Mouse (Mus musculus) myocyte (in vitro differentiated cells): Measurements from ENCODE around the gene 2510039O18Rik. TPM values are rescaled to one million over a fixed set of nuclear protein-coding genes. Genes with fewer than 3 reads are reported as not detected.

Source experiments
- H3K27me3 ChIP-seq: one replicate; pipeline ENCODE4 v1.6.1; 2011; ENCODE audit not compliant: control insufficient read depth, insufficient read depth, insufficient read length
- H3K36me3 ChIP-seq: one replicate; pipeline ENCODE4 v1.6.1; 2011; ENCODE audit not compliant: control insufficient read depth, insufficient read depth
- H3K4me2 ChIP-seq: one replicate; pipeline ENCODE4 v1.6.1; 2011; ENCODE audit warnings: low read depth, control low read depth
- H3K4me3 ChIP-seq: one replicate; pipeline ENCODE4 v1.5.1; 2011; ENCODE audit warnings: mild to moderate bottlenecking, control low read depth, moderate library complexity
- H3K79me2 ChIP-seq: one replicate; pipeline ENCODE4 v1.6.1; 2011; ENCODE audit not compliant: control insufficient read depth, insufficient read depth
- H3ac ChIP-seq: one replicate; pipeline ENCODE4 v1.6.1; 2011; ENCODE audit not compliant: control insufficient read depth, insufficient read length
- CEBPB ChIP-seq: IDR thresholded peaks from 2 replicates; pipeline ENCODE4 v1.6.1; 2011; ENCODE audit warnings: mild to moderate bottlenecking, moderate library complexity; ENCODE audit not compliant: poor library complexity, insufficient read depth, severe bottlenecking
- E2F4 ChIP-seq: IDR thresholded peaks from one replicate; pipeline ENCODE4 v1.6.1; 2011; ENCODE audit warnings: mild to moderate bottlenecking, control low read depth, moderate library complexity; ENCODE audit not compliant: insufficient read depth
- MAX ChIP-seq: IDR thresholded peaks from one replicate; pipeline ENCODE4 v1.6.1; 2011; ENCODE audit warnings: low read depth, mild to moderate bottlenecking, control low read depth
- MYOD1 ChIP-seq, 3 experiments: IDR thresholded peaks; one replicate each; pipeline ENCODE4 v1.6.1; 2011; ENCODE audit warnings: control low read depth in 2 of 3, low read depth in 2 of 3, mild to moderate bottlenecking in 2 of 3, moderate library complexity in 1 of 3; ENCODE audit not compliant: insufficient read length in 2 of 3, control insufficient read depth in 1 of 3
- MYOG ChIP-seq, 3 experiments: IDR thresholded peaks; one replicate each; pipeline ENCODE4 v1.6.1; 2011; ENCODE audit warnings: control low read depth in 2 of 3, low read depth in 2 of 3, mild to moderate bottlenecking in 2 of 3; ENCODE audit not compliant: insufficient read length in 2 of 3, control insufficient read depth in 1 of 3, insufficient read depth in 1 of 3
- POLR2A ChIP-seq: IDR thresholded peaks from one replicate; pipeline ENCODE4 v1.6.1; 2011; ENCODE audit warnings: low read depth, mild to moderate bottlenecking, control low read depth, moderate library complexity; ENCODE audit not compliant: insufficient read length
- POLR2AphosphoS2 ChIP-seq: IDR thresholded peaks from one replicate; pipeline ENCODE4 v1.6.1; 2011; ENCODE audit warnings: low read depth, control low read depth; ENCODE audit not compliant: insufficient read length
- REST ChIP-seq: IDR thresholded peaks from one replicate; pipeline ENCODE4 v1.6.1; 2011; ENCODE audit warnings: mild to moderate bottlenecking, control low read depth, moderate library complexity; ENCODE audit not compliant: insufficient read depth, insufficient read length
- SRF ChIP-seq: IDR thresholded peaks from one replicate; pipeline ENCODE4 v1.6.1; 2011; ENCODE audit warnings: low read depth; ENCODE audit not compliant: control insufficient read depth, insufficient read length
- TCF12 ChIP-seq: IDR thresholded peaks from one replicate; pipeline ENCODE4 v1.6.1; 2011; ENCODE audit warnings: mild to moderate bottlenecking, control low read depth; ENCODE audit not compliant: poor library complexity, insufficient read depth, severe bottlenecking
- TCF3 ChIP-seq: IDR thresholded peaks from one replicate; pipeline ENCODE4 v1.6.1; 2011; ENCODE audit warnings: low read depth, control low read depth; ENCODE audit not compliant: insufficient read length
- USF1 ChIP-seq: IDR thresholded peaks from one replicate; pipeline ENCODE4 v1.6.1; 2011; ENCODE audit warnings: low read depth, mild to moderate bottlenecking, control low read depth, moderate library complexity
- polyA plus RNA-seq: library from polyadenylated mRNA; unstranded; fragments of >200 nt; fragmentation: generic; extraction: Trizol; gene quantifications from one replicate; pipeline ENCODE4 v1.2.1, GENCODE M21; 2012; ENCODE audit warnings: missing spikeins

2510039O18Rik gene
- polyA plus RNA-seq, 1 experiment, result 49.9 TPM

DNA sequence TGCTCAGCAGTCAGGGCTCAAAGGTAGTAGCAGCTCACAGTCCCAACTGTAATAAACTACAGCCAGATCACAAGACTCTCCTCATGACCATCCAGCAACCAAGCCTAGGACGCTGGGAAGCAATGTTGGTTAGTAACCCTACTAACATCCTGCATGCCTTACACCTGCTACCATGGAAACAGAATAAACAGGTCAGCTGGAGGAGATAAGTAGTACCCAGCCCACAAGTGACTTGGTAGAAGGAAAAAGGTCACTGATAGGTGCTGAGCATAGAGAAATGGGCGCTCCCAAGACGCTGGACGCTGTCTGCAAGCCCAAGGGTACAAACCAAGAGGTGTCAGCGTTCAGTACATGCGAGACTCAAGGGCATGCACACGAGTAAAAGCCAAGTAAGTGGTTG lies 40.2 kb upstream of the 2510039O18Rik start:
- no peak overlapping the region for H3K4me3 ChIP-seq
- no peaks in the 10 kb centered on the region for H3K27me3 ChIP-seq
- TF ChIP-seq POLR2AphosphoS2 (no peak), MAX (no peak), REST (no peak), POLR2A (no peak), MYOD1 (IDR thresholded peaks at IDR 0.05; ENCODE audit: control insufficient read depth in 1 of 3, insufficient read length in 2 of 3, low read depth in 2 of 3) (no peak), USF1 (no peak)
- peaks cover 34% of the 10 kb centered on the region for H3K79me2 ChIP-seq
- no peak overlapping the region for H3K4me2 ChIP-seq
- no peak overlapping the region for H3ac ChIP-seq
- peaks cover 40% of the 10 kb centered on the region for H3K36me3 ChIP-seq

DNA sequence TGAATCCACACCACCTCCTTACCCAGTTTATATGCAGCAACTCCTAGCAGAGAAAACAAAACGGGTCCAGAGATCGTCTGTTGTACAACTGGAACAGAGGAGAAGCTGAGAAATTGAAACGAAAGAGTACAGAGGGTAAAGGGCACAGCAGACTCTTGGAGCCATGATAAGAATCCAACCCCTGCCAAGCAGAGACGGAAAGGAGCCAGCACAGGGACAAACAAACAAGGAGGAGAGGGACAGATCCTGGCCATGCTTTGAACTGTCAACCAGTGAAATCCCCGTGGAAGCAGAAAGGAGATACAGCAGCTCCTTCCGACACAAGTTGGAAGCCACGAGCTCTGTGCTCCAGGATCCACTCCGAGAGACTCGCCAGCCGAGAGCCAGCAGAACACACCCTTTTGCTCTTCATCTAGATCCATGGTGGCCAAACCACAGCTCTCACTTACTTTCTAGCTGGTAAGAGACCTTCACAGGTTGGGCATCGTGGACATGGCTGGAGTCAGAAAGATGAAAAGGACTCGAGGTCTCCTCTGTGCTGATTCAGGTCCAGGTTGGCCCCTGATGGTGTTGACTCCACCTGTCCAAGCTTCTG lies 37.7 kb upstream of the 2510039O18Rik start:
- Histone ChIP-seq H3K36me3 (peaks cover 25% of the 10 kb centered on the region), H3K4me3 (peak overlapping the region; percentile 52), H3K79me2 (peaks cover 34% of the 10 kb centered on the region), H3K27me3 (no peaks in the 10 kb centered on the region), H3K4me2 (peak overlapping the region; percentile 71), H3ac (no peak overlapping the region)
- TF ChIP-seq E2F4, result no peak
- no peak for TF ChIP-seq MYOD1 (IDR thresholded peaks at IDR 0.05; ENCODE audit: control insufficient read depth in 1 of 3, insufficient read length in 2 of 3, low read depth in 2 of 3)
- no peak for TF ChIP-seq POLR2A
- TF ChIP-seq TCF3, result no peak
- no peak for TF ChIP-seq CEBPB

DNA sequence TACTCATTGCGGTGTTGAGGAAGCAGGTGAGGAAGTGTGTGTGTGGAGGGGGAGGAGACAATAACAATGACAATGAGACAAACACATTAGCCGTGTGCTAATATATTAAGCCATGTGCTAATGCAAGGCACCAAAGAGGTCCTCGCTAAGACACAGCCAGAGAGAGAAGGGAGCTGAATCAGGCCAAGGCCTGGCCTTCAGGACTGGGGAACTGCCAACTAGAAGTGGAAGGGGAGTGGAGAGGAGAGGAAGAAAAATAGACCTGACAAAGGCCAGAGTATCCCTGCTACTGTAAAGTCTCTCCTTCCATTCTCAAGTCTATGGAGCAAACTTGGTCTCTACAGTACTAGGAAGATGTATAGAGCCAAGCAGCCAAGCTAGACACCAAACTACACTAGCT lies 37.1 kb upstream of the 2510039O18Rik start:
- peak overlapping the region; percentile 71 for H3K4me2 ChIP-seq

DNA sequence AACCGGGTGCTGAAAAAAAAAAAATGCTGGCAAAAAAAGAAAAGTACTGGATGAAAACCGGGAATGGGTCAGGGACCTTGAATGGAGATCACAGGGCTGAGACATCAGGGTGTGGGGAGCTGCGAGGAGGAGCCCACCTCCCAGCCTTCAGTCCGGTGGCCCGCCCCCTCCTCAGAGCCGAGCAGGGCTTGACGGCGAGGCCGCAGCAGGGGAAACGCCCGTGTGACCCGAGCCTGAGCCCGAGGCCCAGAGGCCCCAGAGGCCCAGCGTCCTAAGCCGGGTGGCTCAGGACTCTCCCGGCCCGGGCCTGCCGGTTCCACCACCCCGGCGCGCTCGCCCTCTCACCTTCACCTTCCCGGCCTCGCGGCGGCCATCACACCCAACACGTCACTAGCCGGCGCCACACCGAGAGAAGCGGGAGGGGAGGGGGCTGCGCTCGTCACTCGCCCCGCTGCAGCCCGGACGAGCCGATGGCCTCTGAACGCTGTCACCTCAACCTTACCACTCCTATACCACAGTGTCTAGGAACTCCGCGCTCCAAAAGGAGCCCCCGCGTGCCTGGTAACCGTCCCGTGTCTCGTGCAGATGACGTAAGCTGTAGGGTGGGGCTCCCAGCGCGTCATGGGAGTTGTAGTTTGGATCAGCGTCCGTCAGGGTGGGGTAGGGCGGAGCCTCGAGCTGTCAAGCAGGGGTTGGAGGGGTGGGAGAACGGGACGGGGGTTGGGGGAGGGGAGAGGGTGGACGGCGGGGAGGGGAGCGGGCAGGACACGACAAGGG lies 36.2 kb upstream of the 2510039O18Rik start, which contains the start of gene Mfn2:
Gene Mfn2 (minus strand): TSS at position 392 of the 777 bp plus-strand sequence.
- Histone ChIP-seq H3K4me3 (peak within 1 kb of the TSS; percentile 52), H3K79me2 (peaks cover 31% of the 10 kb centered on the region), H3ac (peak within 1 kb of the TSS; percentile 96), H3K27me3 (no peaks in the 10 kb centered on the region), H3K4me2 (peak within 1 kb of the TSS; percentile 84), H3K36me3 (peaks cover 13% of the 10 kb centered on the region)
- TF ChIP-seq POLR2A, result peak; percentile 60
- peak; percentile 81 for TF ChIP-seq SRF
- TF ChIP-seq POLR2AphosphoS2, result peak; percentile 44
- TF ChIP-seq MYOD1 (IDR thresholded peaks at IDR 0.05; ENCODE audit: control insufficient read depth in 1 of 3, insufficient read length in 2 of 3, low read depth in 2 of 3), result no peak

More for the DNA sequence above, 37.1 kb upstream of the 2510039O18Rik start:
- Histone ChIP-seq H3ac (peak overlapping the region; percentile 96), H3K4me3 (peak overlapping the region; percentile 52), H3K79me2 (peaks cover 34% of the 10 kb centered on the region), H3K36me3 (peaks cover 19% of the 10 kb centered on the region), H3K27me3 (no peaks in the 10 kb centered on the region)
- TF ChIP-seq CEBPB, result no peak
- no peak for TF ChIP-seq POLR2A
- no peak for TF ChIP-seq E2F4
- TF ChIP-seq USF1, result no peak

DNA sequence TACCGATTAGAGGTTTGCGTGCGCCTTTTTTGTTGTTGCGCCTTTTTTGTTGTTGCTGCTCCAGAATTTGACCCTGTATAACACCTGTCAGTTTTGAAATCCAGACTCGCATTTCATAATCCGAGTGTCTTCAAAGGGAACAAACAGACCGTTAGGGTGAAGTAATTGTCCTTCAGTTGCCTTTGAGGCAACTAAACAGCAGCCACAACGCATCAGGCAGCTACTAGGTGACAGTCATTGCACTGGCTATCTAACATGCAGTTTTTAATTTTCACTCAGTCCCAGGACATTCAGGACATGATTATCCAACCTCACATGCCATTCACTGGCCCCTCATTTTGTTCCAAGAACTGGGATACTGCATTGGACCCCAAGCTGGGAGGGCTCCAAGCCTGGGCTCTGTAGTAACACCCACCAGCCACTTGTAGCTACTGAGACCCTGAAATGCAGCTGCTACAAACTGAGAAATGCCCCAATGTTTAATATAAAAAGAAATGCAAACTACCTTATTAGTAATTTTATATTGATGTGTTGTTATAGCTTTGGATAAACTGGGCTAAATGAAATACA lies 35.5 kb upstream of the 2510039O18Rik start:
- Histone ChIP-seq H3K79me2 (peaks cover 25% of the 10 kb centered on the region), H3K4me2 (peak overlapping the region; percentile 84), H3K36me3 (peaks cover 7% of the 10 kb centered on the region)

More for the DNA sequence above, 35.5 kb upstream of the 2510039O18Rik start:
- H3ac ChIP-seq, result peak overlapping the region; percentile 96
- H3K4me3 ChIP-seq, result peak overlapping the region; percentile 52
- TF ChIP-seq E2F4 (no peak), POLR2AphosphoS2 (no peak), TCF12 (no peak), USF1 (no peak), MYOG (IDR thresholded peaks at IDR 0.05; ENCODE audit: control insufficient read depth in 1 of 3, insufficient read depth in 1 of 3, insufficient read length in 2 of 3, low read depth in 2 of 3) (no peak), REST (no peak), MYOD1 (IDR thresholded peaks at IDR 0.05; ENCODE audit: control insufficient read depth in 1 of 3, insufficient read length in 2 of 3, low read depth in 2 of 3) (no peak), POLR2A (no peak), TCF3 (no peak), SRF (no peak), CEBPB (no peak), MAX (no peak)
- no peaks in the 10 kb centered on the region for H3K27me3 ChIP-seq
